Mouse (Mus musculus) heart, postnatal 0 days (tissue): ENCODE measurements around the gene Vipr2. TPM values are rescaled to one million over a fixed set of nuclear protein-coding genes. Genes with fewer than 3 reads are reported as not detected.

ENCODE experiments used
- ATAC-seq: fragments of 200-750 bp; cut with Nextera tagmentation; 2 replicates; pipeline ENCODE4 v1.8.0; 2017; ENCODE audit warnings: low read depth, moderate number of reproducible peaks, moderate library complexity; ENCODE audit not compliant: insufficient read depth
- DNase-seq: peaks from one replicate; pipeline ENCODE4 v3.0.0-alpha.2; 2016; ENCODE audit warnings: low spot score
- H3K27ac ChIP-seq: fragments of 300-500 bp; sonication (generic); 2 replicates; pipeline ENCODE4 v1.5.1; 2014; ENCODE audit warnings: low read depth, mild to moderate bottlenecking
- H3K27me3 ChIP-seq: fragments of 300-500 bp; sonication (generic); 2 replicates; pipeline ENCODE4 v1.6.1; 2014; ENCODE audit warnings: low read length, mixed read lengths; ENCODE audit not compliant: control insufficient read depth, insufficient read depth
- H3K36me3 ChIP-seq: fragments of 300-500 bp; sonication (generic); replicated peaks from 2 replicates; pipeline ENCODE4 v1.6.1; 2014; ENCODE audit warnings: low read length, mixed read lengths; ENCODE audit not compliant: control insufficient read depth, insufficient read depth
- H3K4me1 ChIP-seq: fragments of 300-500 bp; sonication (generic); 2 replicates; pipeline ENCODE4 v1.6.1; 2014; ENCODE audit warnings: antibody characterized with exemption; ENCODE audit not compliant: control insufficient read depth, insufficient read depth
- H3K4me2 ChIP-seq: fragments of 300-500 bp; sonication (generic); 2 replicates; pipeline ENCODE4 v1.6.1; 2014; ENCODE audit warnings: low read depth, mild to moderate bottlenecking, low read length, moderate library complexity
- H3K4me3 ChIP-seq: fragments of 300-500 bp; sonication (generic); 2 replicates; pipeline ENCODE4 v1.5.1; 2014; ENCODE audit warnings: low read depth, low read length
- H3K9ac ChIP-seq: fragments of 300-500 bp; sonication (generic); replicated peaks from 2 replicates; pipeline ENCODE4 v1.6.1; 2014; ENCODE audit warnings: low read depth, low read length, mixed read lengths
- H3K9me3 ChIP-seq: fragments of 300-500 bp; sonication (generic); replicated peaks from 2 replicates; pipeline ENCODE4 v1.6.1; 2016; ENCODE audit warnings: low read length; ENCODE audit not compliant: control insufficient read depth
- CTCF ChIP-seq: IDR thresholded peaks from 2 replicates; pipeline ENCODE4 v1.5.1; 2016; ENCODE audit warnings: antibody characterized with exemption, control low read depth, low read depth
- EP300 ChIP-seq: IDR thresholded peaks from 2 replicates; pipeline ENCODE4 v1.6.1; 2016; ENCODE audit warnings: antibody characterized with exemption, low read depth
- WGBS: fragments of 180-500 bp; shearing (Covaris S2); extraction: QIAGEN DNeasy Blood & Tissue Kit; methylation state at CpG from one replicate; pipeline ENCODE4 v1.1.7; 2014; 5-methylcytosine and 5-hydroxymethylcytosine counted together
- polyA plus RNA-seq: library from polyadenylated mRNA; unstranded; fragments of >200 nt; fragmentation: Nextera tagmentation; extraction: Ambion mirVana; gene quantifications from 2 replicates; pipeline ENCODE4 v1.2.1, GENCODE M21; 2015
- total RNA-seq: library from RNA; depleted of rRNA; stranded (reverse); fragments of >200 nt; gene quantifications from 2 replicates; pipeline ENCODE4 v1.2.3, GENCODE M21; 2014; ENCODE audit warnings: low replicate concordance; rRNA removed

Vipr2 gene
- total RNA-seq (0.85 and 1.3 TPM in 2 replicates), polyA plus RNA-seq (0.30 TPM in 2 replicates)

- peaks cover 29% of the 10 kb centered on the region for H3K27me3 ChIP-seq
These were observed at the start of gene Vipr2 for GRCm38 (mm10) chr12:116077074-116077854. Vipr2 (plus strand) TSS chr12:116077726.

GRCm38 (mm10) chr12:116028095-116028494, 49.4 kb upstream of the Vipr2 start:
- no peak for ATAC-seq
- WGBS: 48% methylated on average over 2 of the region's 2 CpGs
- Histone ChIP-seq H3K4me1 (no peaks in the 10 kb centered on the region), H3K36me3 (no peaks in the 10 kb centered on the region), H3K27me3 (no peaks in the 10 kb centered on the region), H3K27ac (no peak overlapping the region), H3K9ac (no peak overlapping the region), H3K4me3 (no peak overlapping the region), H3K9me3 (no peaks in the 10 kb centered on the region), H3K4me2 (no peak overlapping the region)
- no peak for DNase-seq
- TF ChIP-seq EP300 (no peak), CTCF (peak; percentile 64)

More at GRCm38 (mm10) chr12:116077074-116077854, at the start of gene Vipr2:
- TF ChIP-seq CTCF: no peak
- no peak for TF ChIP-seq EP300
- peak; percentile 13 for DNase-seq
- Histone ChIP-seq H3K27ac (no peak within 1 kb of the TSS), H3K4me3 (peak within 1 kb of the TSS; percentile 47), H3K4me1 (0 out of 2 replicates have a peak, but pooled peaks cover 8% of the 10 kb centered on the region), H3K9ac (no peak within 1 kb of the TSS), H3K36me3 (no peaks in the 10 kb centered on the region), H3K4me2 (peak within 1 kb of the TSS; percentile 79), H3K9me3 (no peaks in the 10 kb centered on the region)
- ATAC-seq: peak; percentile 62
- WGBS: 6% methylated on average over 32 of the region's 33 CpGs

- no peak for TF ChIP-seq EP300
- Histone ChIP-seq H3K9me3 (no peaks in the 10 kb centered on the region), H3K4me3 (no peak overlapping the region), H3K27me3 (no peaks in the 10 kb centered on the region), H3K4me1 (no peaks in the 10 kb centered on the region), H3K4me2 (no peak overlapping the region), H3K27ac (no peak overlapping the region), H3K36me3 (no peaks in the 10 kb centered on the region), H3K9ac (no peak overlapping the region)
- no peak for DNase-seq
- WGBS: 48% methylated on average over 5 of the region's 5 CpGs
- no peak for ATAC-seq
These were observed 42.2 kb upstream of the Vipr2 start for GRCm38 (mm10) chr12:116035346-116035745.

GRCm38 (mm10) chr12:116044785-116045184, 32.7 kb upstream of the Vipr2 start:
- Histone ChIP-seq H3K27ac (no peak overlapping the region), H3K4me3 (no peak overlapping the region), H3K9ac (no peak overlapping the region), H3K9me3 (no peaks in the 10 kb centered on the region), H3K36me3 (no peaks in the 10 kb centered on the region), H3K27me3 (no peaks in the 10 kb centered on the region), H3K4me1 (peaks cover 13% of the 10 kb centered on the region), H3K4me2 (no peak overlapping the region)
- TF ChIP-seq CTCF (no peak), EP300 (no peak)
- ATAC-seq (no peak), DNase-seq (no peak)
- 67% methylated on average over 5 of the region's 5 CpGs for WGBS

- Histone ChIP-seq H3K9me3 (no peaks in the 10 kb centered on the region), H3K4me1 (peaks cover 13% of the 10 kb centered on the region), H3K9ac (peak within 1 kb of the TSS; percentile 86), H3K4me3 (peak within 1 kb of the TSS; percentile 78), H3K36me3 (no peaks in the 10 kb centered on the region), H3K27ac (peak within 1 kb of the TSS; percentile 97), H3K27me3 (no peaks in the 10 kb centered on the region), H3K4me2 (peak within 1 kb of the TSS; percentile 85)
- WGBS: under 1% methylated on average over 54 of the region's 55 CpGs
- peak; percentile 97 for DNase-seq
- TF ChIP-seq EP300 (no peak; the same call in none of the 2 replicates), CTCF (peak; percentile 1; the same call in 1 of the 2 replicates)
- peak; percentile 99 for ATAC-seq
These were observed 29.8 kb upstream of the Vipr2 start, which contains the start of gene Zfp386 for GRCm38 (mm10) chr12:116047440-116048377. Zfp386 (plus strand) TSS chr12:116047724.
